Mouse (Mus musculus) small intestine, adult 2 months (tissue): ENCODE measurements around the gene Elmo2. TPM values are rescaled to one million over a fixed set of nuclear protein-coding genes. Genes with fewer than 3 reads are reported as not detected.

Experiments
- H3K27ac ChIP-seq: fragments of 200-500 bp; 2 replicates; pipeline ENCODE4 v1.5.1; 2012; ENCODE audit warnings: low read depth, low read length, control low read depth, inconsistent platforms; ENCODE audit not compliant: insufficient read depth
- H3K27me3 ChIP-seq: fragments of 200-500 bp; 2 replicates; pipeline ENCODE4 v1.6.1; 2012; ENCODE audit warnings: mild to moderate bottlenecking, moderate library complexity, low read length, inconsistent platforms; ENCODE audit not compliant: control insufficient read depth, insufficient read depth
- H3K36me3 ChIP-seq: fragments of 200-500 bp; 2 replicates; pipeline ENCODE4 v1.6.1; 2012; ENCODE audit warnings: mild to moderate bottlenecking, low read length, control low read depth, inconsistent platforms; ENCODE audit not compliant: control insufficient read depth, insufficient read depth
- H3K4me1 ChIP-seq: fragments of 200-500 bp; 2 replicates; pipeline ENCODE4 v1.6.1; 2012; ENCODE audit warnings: low read length, inconsistent platforms, mixed read lengths; ENCODE audit not compliant: control insufficient read depth, insufficient read depth, insufficient read length
- H3K4me3 ChIP-seq: fragments of 200-500 bp; 2 replicates; pipeline ENCODE4 v1.5.1; 2012; ENCODE audit warnings: low read depth, mild to moderate bottlenecking, control low read depth, inconsistent platforms, low read length, moderate library complexity
- CTCF ChIP-seq: fragments of 200-500 bp; IDR thresholded peaks from 2 replicates; pipeline ENCODE4 v1.5.1; 2012; ENCODE audit warnings: low read depth, mild to moderate bottlenecking, control low read depth, inconsistent platforms, low read length, moderate library complexity, mixed read lengths; ENCODE audit not compliant: insufficient replicate concordance, insufficient read length; ENCODE audit errors: extremely low read depth
- POLR2A ChIP-seq: fragments of 200-500 bp; IDR thresholded peaks from 2 replicates; pipeline ENCODE4 v1.6.1; 2012; ENCODE audit warnings: low read depth, mild to moderate bottlenecking, control low read depth, inconsistent platforms, low read length, moderate library complexity
- WGBS: fragments of 180-500 bp; shearing (Covaris S2); methylation state at CpG from one replicate; pipeline ENCODE4 v1.1.7; 2018; 5-methylcytosine and 5-hydroxymethylcytosine counted together
- polyA plus RNA-seq: library from polyadenylated mRNA; depleted of rRNA; stranded (reverse); fragments of >200 nt; gene quantifications from 2 replicates; pipeline ENCODE4 v1.2.3, GENCODE M21; 2012; rRNA removed

Gene Elmo2
- polyA plus RNA-seq: 34.3 and 66.1 TPM in 2 replicates

DNA sequence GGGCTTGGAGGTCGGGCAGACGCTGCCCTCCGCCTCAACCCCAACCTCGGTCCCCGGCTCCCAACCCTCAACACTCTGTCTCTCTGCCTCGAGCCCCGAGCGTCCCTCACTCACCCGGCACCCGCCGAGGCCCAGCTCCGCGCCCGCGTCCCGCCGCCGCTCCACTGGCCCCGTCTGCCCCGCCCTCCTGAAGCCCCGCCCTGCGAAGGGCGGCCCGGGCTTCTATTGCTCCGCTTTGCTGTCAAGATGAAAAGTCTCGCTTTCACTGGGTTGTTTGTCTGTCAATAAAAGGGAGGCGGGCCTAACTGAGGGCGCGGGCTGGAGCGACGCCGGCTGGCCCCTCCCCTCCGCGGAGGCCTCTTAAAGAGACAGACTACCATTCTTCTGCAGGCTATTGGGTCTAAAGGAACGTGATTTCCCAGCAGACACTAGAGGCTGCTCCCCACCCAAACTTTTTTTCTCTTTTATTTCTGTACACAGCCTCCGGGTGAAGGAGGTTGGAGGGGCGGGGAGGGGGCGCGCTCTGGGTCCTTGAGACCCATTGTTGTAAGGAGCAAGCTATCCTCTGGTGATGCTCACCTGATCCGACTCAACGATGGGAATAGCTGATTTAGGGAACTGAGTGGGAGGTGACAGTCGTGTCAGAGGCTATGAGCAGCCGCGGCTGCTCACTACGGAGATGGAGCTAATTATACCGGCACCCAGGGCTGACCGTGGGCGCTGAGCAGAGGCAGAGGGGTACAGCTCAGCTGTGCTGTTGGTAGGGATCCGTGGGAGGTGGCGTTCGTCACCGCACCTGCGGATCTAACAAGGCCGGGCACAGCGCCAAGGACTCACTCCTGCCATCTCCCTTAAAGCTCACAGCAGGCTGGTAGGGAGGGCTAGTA is at the start of gene Elmo2:
Gene Elmo2, minus strand, starts transcription at position 176 of the 887 bp plus-strand sequence.
- peak; percentile 78 for TF ChIP-seq POLR2A
- TF ChIP-seq CTCF: no peak

DNA sequence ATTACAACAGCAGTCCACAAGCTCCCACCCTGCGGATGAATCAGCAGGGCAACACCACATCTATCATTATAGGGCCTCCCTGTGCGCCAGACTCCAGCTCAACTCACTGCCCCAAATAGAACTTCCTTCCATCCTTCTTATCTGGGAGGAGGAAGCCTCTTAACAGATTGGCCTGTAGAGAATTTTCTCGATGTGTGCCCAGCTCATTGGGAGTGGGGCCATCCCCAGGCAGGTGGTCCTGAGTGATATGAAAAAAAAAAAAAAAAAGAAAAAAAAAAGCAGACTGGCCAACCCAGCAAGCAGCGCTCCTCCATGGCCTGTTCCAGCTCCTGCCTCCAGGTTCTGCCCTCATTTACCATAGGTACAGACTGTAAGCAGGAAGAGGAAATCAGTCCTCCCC is 49.7 kb upstream of the Elmo2 start:
- Histone ChIP-seq H3K27me3 (no peaks in the 10 kb centered on the region), H3K4me3 (no peak overlapping the region), H3K27ac (no peak overlapping the region), H3K4me1 (no peaks in the 10 kb centered on the region), H3K36me3 (peaks cover 5% of the 10 kb centered on the region; the same call in 1 of the 2 replicates)
- TF ChIP-seq POLR2A (no peak), CTCF (no peak)
- WGBS: 72% methylated on average over 4 of the region's 4 CpGs

More for the DNA sequence above, at the start of gene Elmo2:
- WGBS: under 1% methylated on average over 55 of the region's 55 CpGs
- peak within 1 kb of the TSS; percentile 65 for H3K27ac ChIP-seq
- H3K4me3 ChIP-seq: peak within 1 kb of the TSS; percentile 93
- H3K4me1 ChIP-seq: peaks cover 37% of the 10 kb centered on the region
- no peaks in the 10 kb centered on the region for H3K27me3 ChIP-seq
- no peaks in the 10 kb centered on the region for H3K36me3 ChIP-seq

DNA sequence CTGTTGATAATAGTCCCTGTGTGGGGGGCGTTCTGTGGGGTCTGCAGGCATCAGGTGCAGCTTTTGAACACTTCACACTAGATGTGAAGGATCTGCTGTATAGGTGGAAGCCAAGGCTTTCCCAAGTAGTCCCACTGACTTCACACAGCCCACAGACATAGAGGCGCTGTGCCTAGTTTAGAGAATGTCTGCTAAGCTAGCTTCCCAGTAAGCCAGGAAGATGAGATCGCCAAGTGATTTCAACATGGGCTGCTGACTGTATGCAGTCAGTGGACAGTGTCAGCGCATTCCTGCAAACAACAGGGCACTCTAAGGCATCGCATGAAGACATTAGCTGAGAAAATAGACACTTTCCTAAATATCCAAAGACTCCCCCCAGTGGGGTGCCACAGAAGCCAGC is 49.2 kb upstream of the Elmo2 start:
- no peak overlapping the region for H3K27ac ChIP-seq
- TF ChIP-seq CTCF (no peak), POLR2A (no peak)
- 91% methylated on average over 5 of the region's 5 CpGs for WGBS
- no peaks in the 10 kb centered on the region for H3K36me3 ChIP-seq
- no peaks in the 10 kb centered on the region for H3K27me3 ChIP-seq
- no peaks in the 10 kb centered on the region for H3K4me1 ChIP-seq
- no peak overlapping the region for H3K4me3 ChIP-seq

DNA sequence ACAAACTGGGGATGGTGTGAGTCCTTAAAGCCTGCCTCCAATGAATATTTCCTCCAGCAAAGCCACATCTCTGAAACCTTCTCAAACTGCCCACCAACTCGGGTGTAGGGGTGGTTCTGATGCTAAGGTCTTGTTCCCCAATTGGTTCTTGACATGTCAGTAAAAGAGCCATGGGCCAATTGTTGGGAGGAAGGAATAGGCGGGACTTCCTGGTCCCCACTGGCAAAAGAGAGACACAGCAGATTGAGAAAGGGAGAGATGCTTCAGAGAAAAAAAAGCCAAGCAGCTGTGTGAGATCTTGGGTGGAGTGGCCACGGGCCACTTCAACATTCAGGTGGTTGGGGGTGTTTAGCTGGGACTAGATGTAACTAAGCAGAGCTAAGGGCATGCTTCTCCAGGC is 44.8 kb upstream of the Elmo2 start:
- Histone ChIP-seq H3K27ac (no peak overlapping the region), H3K4me1 (peaks cover 2% of the 10 kb centered on the region), H3K27me3 (peaks cover 7% of the 10 kb centered on the region; the same call in 1 of the 2 replicates), H3K4me3 (no peak overlapping the region), H3K36me3 (no peaks in the 10 kb centered on the region)
- TF ChIP-seq CTCF: no peak
- no peak for TF ChIP-seq POLR2A
- WGBS: 22% methylated on average over 3 of the region's 3 CpGs

DNA sequence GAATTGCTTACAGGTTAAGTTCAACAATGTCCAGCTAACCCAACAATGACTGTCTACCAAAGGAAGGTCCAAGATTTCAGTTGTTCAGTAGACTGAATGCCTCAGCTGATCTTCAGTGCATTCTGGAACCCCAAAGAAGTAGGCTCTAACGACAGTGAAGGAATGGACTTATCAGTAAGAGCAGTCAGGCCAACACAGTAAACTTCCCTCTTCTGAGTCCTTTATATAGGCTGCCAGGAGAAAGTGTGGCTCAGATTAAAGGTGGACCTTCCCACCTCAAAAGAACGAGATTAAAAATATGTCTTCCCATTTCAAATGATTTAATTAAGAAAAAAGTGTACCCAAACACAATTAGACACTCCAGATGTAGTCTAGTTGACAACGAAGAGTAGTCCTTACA is 44.1 kb upstream of the Elmo2 start:
- Histone ChIP-seq H3K36me3 (no peaks in the 10 kb centered on the region), H3K27me3 (peaks cover 7% of the 10 kb centered on the region; the same call in 1 of the 2 replicates), H3K27ac (no peak overlapping the region), H3K4me1 (peaks cover 2% of the 10 kb centered on the region), H3K4me3 (no peak overlapping the region)
- 66% methylated on average over 3 of the region's 3 CpGs for whole genome bisulfite sequencing
- TF ChIP-seq POLR2A (no peak), CTCF (no peak)

DNA sequence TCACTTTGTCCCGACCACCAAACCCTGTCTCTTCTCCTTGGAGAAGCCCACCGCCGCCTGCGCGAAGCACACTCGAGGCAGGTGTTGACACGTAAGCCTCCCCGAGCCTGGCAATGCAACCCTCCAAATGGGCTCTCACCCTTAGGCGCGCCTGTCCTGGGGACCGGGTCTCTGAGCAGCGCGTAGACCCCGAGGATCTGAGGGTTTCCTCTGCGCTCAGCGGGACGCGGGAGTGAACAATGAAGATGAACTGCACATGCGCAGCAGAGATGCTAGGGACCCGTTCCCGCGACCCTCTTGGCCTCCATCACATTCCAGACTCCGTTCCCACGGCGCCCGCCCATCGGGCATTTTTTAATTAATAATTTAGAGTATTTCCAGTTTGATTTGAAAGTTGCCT is 42.2 kb upstream of the Elmo2 start, which contains the start of gene Zfp663:
Gene Zfp663, minus strand, starts transcription at position 234 of the 400 bp plus-strand sequence.
- H3K4me3 ChIP-seq: no peak within 1 kb of the TSS

DNA sequence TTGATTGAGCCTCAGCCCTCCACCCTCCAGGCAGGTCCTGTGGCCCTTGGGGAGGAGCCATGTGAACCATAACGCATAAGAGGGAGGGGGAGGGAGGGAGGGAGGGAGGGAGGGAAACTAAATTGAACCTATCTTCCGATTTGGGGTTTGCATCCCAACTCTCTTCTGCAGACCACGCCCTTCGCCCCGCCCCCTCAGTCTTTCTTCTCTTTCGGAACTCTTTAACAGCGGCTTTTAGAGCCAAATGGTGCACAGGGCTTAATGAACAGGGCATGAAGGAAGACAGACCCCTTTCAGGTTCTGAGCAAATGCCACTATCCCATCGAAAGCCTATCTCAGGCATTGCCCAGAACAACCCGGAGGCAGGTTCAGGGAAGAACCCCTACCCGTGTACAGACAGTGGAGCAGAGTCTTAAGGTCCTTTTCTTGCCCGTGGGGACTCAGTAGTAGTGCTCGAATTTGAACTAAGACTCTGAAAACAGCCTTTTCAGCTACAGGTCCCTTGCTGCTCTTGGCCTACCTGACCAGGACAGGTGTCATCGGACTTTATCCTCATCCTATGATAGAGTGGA is 41.7 kb upstream of the Elmo2 start:
- WGBS: 3% methylated on average over 13 of the region's 13 CpGs
- Histone ChIP-seq H3K4me3 (no peak overlapping the region), H3K4me1 (peaks cover 2% of the 10 kb centered on the region), H3K27me3 (peaks cover 11% of the 10 kb centered on the region), H3K36me3 (no peaks in the 10 kb centered on the region), H3K27ac (no peak overlapping the region)
- TF ChIP-seq POLR2A (no peak), CTCF (no peak)

More for the DNA sequence above, 42.2 kb upstream of the Elmo2 start, which contains the start of gene Zfp663:
- H3K27ac ChIP-seq: no peak within 1 kb of the TSS
- peaks cover 2% of the 10 kb centered on the region for H3K4me1 ChIP-seq
- TF ChIP-seq POLR2A (no peak), CTCF (no peak)
- WGBS: 7% methylated on average over 27 of the region's 27 CpGs
- no peaks in the 10 kb centered on the region for H3K36me3 ChIP-seq
- H3K27me3 ChIP-seq: peaks cover 11% of the 10 kb centered on the region
